Mouse (Mus musculus): Measurements from ENCODE around the gene Rps6ka1. TPM values are rescaled to one million over a fixed set of nuclear protein-coding genes. Genes with fewer than 3 reads are reported as not detected.
A peak's percentile ranks its signal among the peaks of the same experiment; 100 is the strongest.

Rps6ka1 gene
- total RNA-seq, 4 experiments from 2014 or later: 3.3 to 4.7 (median 4.0) TPM

- DNase-seq (ENCODE audit: low spot score in 2 of 2): no peak
These were observed 9.9 kb upstream of the Rps6ka1 start for GRCm38 (mm10) chr4:133897431-133897891.

GRCm38 (mm10) chr4:133896984-133897383, 9.4 kb upstream of the Rps6ka1 start:
- DNase-seq (ENCODE audit: low spot score in 2 of 2): no peak

GRCm38 (mm10) chr4:133896002-133896401, 8.4 kb upstream of the Rps6ka1 start:
- no peak for DNase-seq (ENCODE audit: low spot score in 2 of 2)

- no peak for DNase-seq (ENCODE audit: low spot score in 2 of 2)
These were observed 348 bp downstream of the Rps6ka1 start for GRCm38 (mm10) chr4:133887249-133887648.

- no peak for DNase-seq (ENCODE audit: low spot score in 2 of 2)
These were observed 1.6 kb downstream of the Rps6ka1 start for GRCm38 (mm10) chr4:133885991-133886501.

- no peak for DNase-seq (ENCODE audit: low spot score in 2 of 2)
These were observed 2.3 kb downstream of the Rps6ka1 start for GRCm38 (mm10) chr4:133885331-133885730.

GRCm38 (mm10) chr4:133884888-133885287, 2.7 kb downstream of the Rps6ka1 start:
- DNase-seq (ENCODE audit: low spot score in 2 of 2): no peak

GRCm38 (mm10) chr4:133884127-133884753, 3.4 kb downstream of the Rps6ka1 start:
- DNase-seq (ENCODE audit: low spot score in 2 of 2): no peak

- DNase-seq (ENCODE audit: low spot score in 2 of 2): no peak
These were observed 5.7 kb downstream of the Rps6ka1 start for GRCm38 (mm10) chr4:133881851-133882250.

- DNase-seq (ENCODE audit: low spot score in 2 of 2): peak; percentile 15 to 53
These were observed 6.2 kb downstream of the Rps6ka1 start for GRCm38 (mm10) chr4:133881399-133881798.

GRCm38 (mm10) chr4:133879145-133879902, 8.3 kb downstream of the Rps6ka1 start:
- DNase-seq (ENCODE audit: low spot score in 2 of 2): no peak

GRCm38 (mm10) chr4:133877850-133878755, 9.5 kb downstream of the Rps6ka1 start:
- no peak for DNase-seq (ENCODE audit: low spot score in 2 of 2)

GRCm38 (mm10) chr4:133874865-133875517, 12.6 kb downstream of the Rps6ka1 start:
- no peak for DNase-seq (ENCODE audit: low spot score in 2 of 2)

GRCm38 (mm10) chr4:133873926-133874864, 13.4 kb downstream of the Rps6ka1 start:
- DNase-seq (ENCODE audit: low spot score in 2 of 2): no peak

- no peak for DNase-seq (ENCODE audit: low spot score in 2 of 2)
These were observed 14.2 kb downstream of the Rps6ka1 start for GRCm38 (mm10) chr4:133873431-133873851.

- peak in 1 of 2 experiments; percentile 19 for DNase-seq (ENCODE audit: low spot score in 2 of 2)
These were observed 14.7 kb downstream of the Rps6ka1 start for GRCm38 (mm10) chr4:133872812-133873300.

- no peak for DNase-seq (ENCODE audit: low spot score in 2 of 2)
These were observed 15.3 kb downstream of the Rps6ka1 start for GRCm38 (mm10) chr4:133872222-133872811.

- no peak for DNase-seq (ENCODE audit: low spot score in 2 of 2)
These were observed 22.4 kb downstream of the Rps6ka1 start for GRCm38 (mm10) chr4:133865231-133865630.

- no peak for DNase-seq (ENCODE audit: low spot score in 2 of 2)
These were observed 23.1 kb downstream of the Rps6ka1 start for GRCm38 (mm10) chr4:133864380-133864981.
